12 mouse cellular contexts compared by ENCODE assay signal in the genomic region with DNA sequence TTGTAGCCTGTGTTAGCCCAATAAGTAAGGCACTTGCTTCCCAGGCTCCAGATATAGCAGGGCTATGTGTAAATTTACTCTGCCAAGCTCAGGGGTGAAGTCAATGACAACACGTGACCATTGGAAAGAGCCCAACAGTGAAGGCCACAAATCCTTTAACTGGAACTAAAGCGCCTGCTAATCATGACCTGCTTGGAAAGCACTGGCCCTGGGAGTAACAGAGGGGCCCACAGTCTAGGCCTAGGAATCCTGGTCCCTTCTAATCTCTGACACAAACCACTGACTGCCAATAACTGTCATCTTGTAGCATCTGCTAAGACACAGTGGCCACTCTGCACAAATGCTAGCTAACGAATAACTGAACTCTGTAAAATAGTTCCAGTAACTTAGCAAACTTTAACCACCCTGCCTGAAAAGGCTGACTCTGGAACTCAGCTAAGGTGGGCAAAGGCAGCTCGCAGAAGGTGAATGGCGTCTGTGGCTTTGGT. TPM values are rescaled to one million over a fixed set of nuclear protein-coding genes. Genes with fewer than 3 reads are reported as not detected.
DNase-seq lines count a peak whose midpoint lies in the region; ATAC-seq and TF ChIP-seq lines count a peak whose summit lies in the region.
"Had no signal": no experiment of that assay in that cellular context is flagged by ENCODE, and none has a peak within 500 bp of the region (broad histone marks: within the 10 kb centered on the region; RNA-seq: fewer than 3 reads in every experiment).

No protein-coding gene starts in this region.

- peaks cover 25% of the 10 kb centered on the region; the same call in 1 of the 2 replicates for H3K4me1 ChIP-seq in lung, postnatal 0 days (ENCODE audit: insufficient read depth, low read depth, low read length)
- peaks cover 70% of the 10 kb centered on the region for H3K4me1 ChIP-seq in heart, postnatal 0 days (ENCODE audit: control insufficient read depth, insufficient read depth)
- peaks cover 68% of the 10 kb centered on the region for H3K4me1 ChIP-seq in kidney, postnatal 0 days (replicated peaks; ENCODE audit: insufficient read depth, low read length)
- peaks cover 68% of the 10 kb centered on the region for H3K4me1 ChIP-seq in forebrain, embryonic 10.5 days

- TF ChIP-seq EP300 in lung, postnatal 0 days (IDR thresholded peaks at IDR 0.05) = no peak
- 0 out of 2 replicates have a peak, but pooled peaks have one; percentile 47 for TF ChIP-seq EP300 in heart, postnatal 0 days (IDR thresholded peaks at IDR 0.05; ENCODE audit: low read depth)

- ATAC-seq in lung, postnatal 0 days = no peak
- ATAC-seq in heart, postnatal 0 days (ENCODE audit: insufficient read depth, low read depth) = peak; percentile 77
- no peak; the same call in 1 of the 2 replicates for ATAC-seq in kidney, postnatal 0 days (replicated peaks; ENCODE audit: low FRiP score, low read depth)

- no peak for TF ChIP-seq CTCF in lung, postnatal 0 days (IDR thresholded peaks at IDR 0.05)
- no peak for TF ChIP-seq CTCF in heart, postnatal 0 days (IDR thresholded peaks at IDR 0.05; ENCODE audit: low read depth)
- TF ChIP-seq CTCF in kidney, postnatal 0 days (IDR thresholded peaks at IDR 0.05; ENCODE audit: low read depth) = no peak

- H3K27ac ChIP-seq in lung, postnatal 0 days (ENCODE audit: low read length) = no peak overlapping the region
- peak overlapping the region; percentile 93 for H3K27ac ChIP-seq in heart, postnatal 0 days (ENCODE audit: low read depth)
- peak overlapping the region; percentile 33 for H3K27ac ChIP-seq in kidney, postnatal 0 days
- no peak overlapping the region for H3K27ac ChIP-seq in forebrain, embryonic 10.5 days
- H3K27ac ChIP-seq: limb, embryonic 10.5 days; macrophage; neural tube, embryonic 12.5 days had no signal

- 73% methylated on average over 5 of the region's 5 CpGs for WGBS in lung, postnatal 0 days
- WGBS in heart, postnatal 0 days = 46% methylated on average over 5 of the region's 5 CpGs
- 66% methylated on average over 5 of the region's 5 CpGs for WGBS in kidney, postnatal 0 days
- 89% methylated on average over 5 of the region's 5 CpGs for WGBS in forebrain, embryonic 10.5 days

- H3K36me3 ChIP-seq in lung, postnatal 0 days (ENCODE audit: insufficient read depth, low read length) = no peaks in the 10 kb centered on the region
- no peaks in the 10 kb centered on the region for H3K36me3 ChIP-seq in heart, postnatal 0 days (replicated peaks; ENCODE audit: control insufficient read depth, insufficient read depth, low read length)
- H3K36me3 ChIP-seq in kidney, postnatal 0 days (ENCODE audit: insufficient read depth, low read length) = no peaks in the 10 kb centered on the region
- H3K36me3 ChIP-seq in forebrain, embryonic 10.5 days (replicated peaks) = 0 out of 2 replicates have a peak, but pooled peaks cover under 1% of the 10 kb centered on the region
- H3K36me3 ChIP-seq: limb, embryonic 10.5 days; neural tube, embryonic 12.5 days had no signal

- no peaks in the 10 kb centered on the region for H3K27me3 ChIP-seq in lung, postnatal 0 days (replicated peaks; ENCODE audit: insufficient read depth, low read length)
- H3K27me3 ChIP-seq in heart, postnatal 0 days (ENCODE audit: control insufficient read depth, insufficient read depth, low read length) = no peaks in the 10 kb centered on the region
- H3K27me3 ChIP-seq in kidney, postnatal 0 days (ENCODE audit: insufficient read depth, low read length) = no peaks in the 10 kb centered on the region
- no peaks in the 10 kb centered on the region for H3K27me3 ChIP-seq in forebrain, embryonic 10.5 days (ENCODE audit: poor library complexity, severe bottlenecking)
- H3K27me3 ChIP-seq: neural tube, embryonic 12.5 days had no signal

- H3K9ac ChIP-seq in lung, postnatal 0 days (replicated peaks; ENCODE audit: low read depth) = no peak overlapping the region
- no peak overlapping the region for H3K9ac ChIP-seq in heart, postnatal 0 days (replicated peaks; ENCODE audit: low read depth, low read length)
- no peak overlapping the region for H3K9ac ChIP-seq in kidney, postnatal 0 days (ENCODE audit: low read depth, low read length)
- H3K9ac ChIP-seq: neural tube, embryonic 12.5 days had no signal

- H3K9me3 ChIP-seq in lung, postnatal 0 days (ENCODE audit: low read length) = no peaks in the 10 kb centered on the region
- no peaks in the 10 kb centered on the region for H3K9me3 ChIP-seq in heart, postnatal 0 days (replicated peaks; ENCODE audit: control insufficient read depth, low read length)
- H3K9me3 ChIP-seq in kidney, postnatal 0 days (replicated peaks; ENCODE audit: low read length) = no peaks in the 10 kb centered on the region
- no peaks in the 10 kb centered on the region for H3K9me3 ChIP-seq in forebrain, embryonic 10.5 days
- H3K9me3 ChIP-seq: limb, embryonic 10.5 days; neural tube, embryonic 12.5 days had no signal

- H3K4me2 ChIP-seq in lung, postnatal 0 days (replicated peaks; ENCODE audit: low read depth, low read length) = no peak overlapping the region
- H3K4me2 ChIP-seq in heart, postnatal 0 days (ENCODE audit: low read depth, low read length) = no peak overlapping the region
- H3K4me2 ChIP-seq in kidney, postnatal 0 days (ENCODE audit: low read length) = no peak overlapping the region
- H3K4me2 ChIP-seq: neural tube, embryonic 12.5 days had no signal

- no peak overlapping the region for H3K4me3 ChIP-seq in lung, postnatal 0 days (ENCODE audit: low read depth, low read length)
- no peak overlapping the region for H3K4me3 ChIP-seq in heart, postnatal 0 days (ENCODE audit: low read depth, low read length)
- no peak overlapping the region for H3K4me3 ChIP-seq in kidney, postnatal 0 days (replicated peaks; ENCODE audit: low read depth, low read length)
- H3K4me3 ChIP-seq in forebrain, embryonic 10.5 days = no peak overlapping the region
- H3K4me3 ChIP-seq: limb, embryonic 10.5 days; neural tube, embryonic 12.5 days had no signal

- intact Hi-C loops in left cerebral cortex, postnatal 10 days (cut with DNase I) = no loop called here

- peak; percentile 51 for DNase-seq in lung, postnatal 25 days (ENCODE audit: low spot score)
- DNase-seq in lung, postnatal 0 days (ENCODE audit: low spot score) = no peak
- peak; percentile 81 for DNase-seq in heart, postnatal 0 days (ENCODE audit: low spot score)
- DNase-seq in kidney, postnatal 0 days (ENCODE audit: low spot score) = no peak
- no peak for DNase-seq in forebrain, embryonic 10.5 days (ENCODE audit: extremely low spot score, low spot score)
- DNase-seq in cerebellum, adult 8-10 months = no peak
- DNase-seq in left cerebral cortex, postnatal 10 days (ENCODE audit: extremely low spot score in 1 of 2, low spot score in 2 of 2) = no peak
- DNase-seq: gastrocnemius, postnatal 14 days; right cerebral cortex, adult 18-20 months had no signal

RNA-seq across cellular contexts. Expression of a gene that starts 14.2 kb away (rescaled TPM):
- polyA plus RNA-seq in lung, postnatal 0 days (2015; fragmentation: Nextera tagmentation; extraction: Ambion mirVana) = 275 and 288 TPM in 2 replicates
- total RNA-seq in heart, postnatal 0 days (2014; rRNA removed; ENCODE audit: low replicate concordance) = 91.3 and 103 TPM in 2 replicates
- 126 and 141 TPM in 2 replicates for polyA plus RNA-seq in heart, postnatal 0 days (2015; fragmentation: Nextera tagmentation; extraction: Ambion mirVana)
- 281 and 313 TPM in 2 replicates for polyA plus RNA-seq in kidney, postnatal 0 days (2015; fragmentation: Nextera tagmentation; extraction: Ambion mirVana)
- polyA plus RNA-seq in forebrain, embryonic 10.5 days (2016; fragmentation: Nextera tagmentation; extraction: Ambion mirVana) = 103 and 116 TPM in 2 replicates
- 10 to 100 TPM; 23.8 to 39.2 TPM for total RNA-seq in left cerebral cortex, postnatal 10 days (2021)

Comparison
In these comparisons a context has a peak if more than half of its experiments do, and no peak if none do; other contexts are left out.
1. DNase-seq: peak in lung, postnatal 25 days (single experiment) and heart, postnatal 0 days (single experiment); none in lung, postnatal 0 days (single experiment), kidney, postnatal 0 days (single experiment), forebrain, embryonic 10.5 days (single experiment), cerebellum, adult 8-10 months (single experiment) and left cerebral cortex, postnatal 10 days (0 of 2).
2. H3K27ac ChIP-seq: peak in heart, postnatal 0 days (single experiment) and kidney, postnatal 0 days (single experiment); none in lung, postnatal 0 days (single experiment) and forebrain, embryonic 10.5 days (single experiment).